Mouse (Mus musculus) intestine, postnatal 0 days (tissue): Measurements from ENCODE around the gene Esrrg. TPM values are rescaled to one million over a fixed set of nuclear protein-coding genes. Genes with fewer than 3 reads are reported as not detected.

Experiments used
- ATAC-seq: fragments of 200-750 bp; cut with Nextera tagmentation; 2 replicates; pipeline ENCODE4 v1.8.0; 2017; ENCODE audit warnings: mild to moderate bottlenecking, moderate TSS enrichment, moderate library complexity
- H3K27ac ChIP-seq: fragments of 300-500 bp; sonication (generic); 2 replicates; pipeline ENCODE4 v1.5.1; 2014; ENCODE audit warnings: mild to moderate bottlenecking, low read depth, low read length, moderate library complexity
- H3K27me3 ChIP-seq: fragments of 300-500 bp; sonication (generic); replicated peaks from 2 replicates; pipeline ENCODE4 v1.6.1; 2014; ENCODE audit warnings: low read length, mixed read lengths; ENCODE audit not compliant: control insufficient read depth, insufficient read depth
- H3K36me3 ChIP-seq: fragments of 300-500 bp; sonication (generic); 2 replicates; pipeline ENCODE4 v1.6.1; 2014; ENCODE audit warnings: mild to moderate bottlenecking, moderate library complexity; ENCODE audit not compliant: control insufficient read depth, insufficient read depth
- H3K4me1 ChIP-seq: fragments of 300-500 bp; sonication (generic); replicated peaks from 2 replicates; pipeline ENCODE4 v1.6.1; 2014; ENCODE audit warnings: antibody characterized with exemption, low read length, mixed read lengths; ENCODE audit not compliant: control insufficient read depth, insufficient read depth
- H3K4me2 ChIP-seq: fragments of 300-500 bp; sonication (generic); replicated peaks from 2 replicates; pipeline ENCODE4 v1.6.1; 2014; ENCODE audit warnings: low read depth, mild to moderate bottlenecking, moderate library complexity
- H3K4me3 ChIP-seq: fragments of 300-500 bp; sonication (generic); 2 replicates; pipeline ENCODE4 v1.5.1; 2014; ENCODE audit warnings: low read depth, low read length
- H3K9ac ChIP-seq: fragments of 300-500 bp; sonication (generic); 2 replicates; pipeline ENCODE4 v1.6.1; 2014; ENCODE audit warnings: mild to moderate bottlenecking, low read depth, low read length
- H3K9me3 ChIP-seq: fragments of 300-500 bp; sonication (generic); 2 replicates; pipeline ENCODE4 v1.6.1; 2016; ENCODE audit warnings: mixed run types; ENCODE audit not compliant: control insufficient read depth
- CTCF ChIP-seq: sonication (generic); IDR thresholded peaks from 2 replicates; pipeline ENCODE4 v1.5.1; 2016; ENCODE audit warnings: low read depth, mild to moderate bottlenecking, control low read depth, antibody characterized with exemption, moderate library complexity
- WGBS: fragments of 180-500 bp; shearing (Covaris S2); extraction: QIAGEN DNeasy Blood & Tissue Kit; methylation state at CpG from one replicate; pipeline ENCODE4 v1.1.7; 2014; 5-methylcytosine and 5-hydroxymethylcytosine counted together
- polyA plus RNA-seq: library from polyadenylated mRNA; unstranded; fragments of >200 nt; fragmentation: Nextera tagmentation; extraction: Ambion mirVana; gene quantifications from 2 replicates; pipeline ENCODE4 v1.2.1, GENCODE M21; 2015

The Esrrg gene
- polyA plus RNA-seq, 1 experiment from 2014 or later = 1.2 TPM

DNA sequence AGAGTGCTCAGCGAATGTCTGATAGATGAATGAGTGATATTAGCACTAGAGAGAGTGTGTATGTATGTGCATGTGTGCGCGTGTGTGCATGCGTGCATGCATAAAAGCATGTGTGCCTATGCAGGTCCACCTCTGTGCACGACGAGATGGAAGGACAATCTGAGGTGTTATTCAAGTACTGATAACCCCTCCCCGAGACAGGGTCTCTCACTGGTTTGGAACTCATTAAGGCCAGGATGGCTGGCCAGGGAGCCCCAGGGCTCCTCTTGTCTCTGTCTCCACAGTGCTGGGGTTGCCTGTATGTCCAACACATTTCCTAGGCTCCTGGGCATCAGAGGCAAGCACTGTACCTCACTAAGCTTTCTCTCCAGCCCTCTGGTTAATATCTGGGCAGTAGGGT lies 128.7 kb downstream of the Esrrg start:
- H3K27me3 ChIP-seq = no peaks in the 10 kb centered on the region
- no peaks in the 10 kb centered on the region for H3K36me3 ChIP-seq
- ATAC-seq = no peak
- H3K4me3 ChIP-seq = no peak overlapping the region
- no peak overlapping the region for H3K4me2 ChIP-seq
- 89% methylated on average over 7 of the region's 7 CpGs for WGBS
- no peak overlapping the region for H3K9ac ChIP-seq
- H3K4me1 ChIP-seq = no peaks in the 10 kb centered on the region
- TF ChIP-seq CTCF = no peak
- no peaks in the 10 kb centered on the region for H3K9me3 ChIP-seq
- H3K27ac ChIP-seq = no peak overlapping the region

DNA sequence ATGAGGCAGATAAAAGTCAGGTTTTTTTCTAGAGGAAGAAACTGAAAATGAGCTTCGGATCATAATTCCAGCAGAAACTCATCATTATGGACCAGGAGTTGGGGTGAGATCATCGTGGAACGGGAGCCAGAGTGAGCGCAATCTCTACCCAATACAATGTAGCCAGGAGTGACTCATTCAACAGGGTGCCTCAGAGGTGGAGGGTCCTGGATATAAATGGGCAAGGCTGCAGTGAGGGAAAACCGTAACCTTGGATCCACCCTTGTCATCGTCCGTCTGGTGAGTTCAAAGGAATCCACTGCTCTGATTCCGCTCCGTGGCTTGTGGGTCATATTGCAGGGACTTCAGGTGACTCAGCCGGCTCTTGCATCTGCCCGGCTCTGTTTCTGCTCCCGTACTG lies 131.9 kb downstream of the Esrrg start:
- Histone ChIP-seq H3K4me3 (no peak overlapping the region), H3K4me1 (no peaks in the 10 kb centered on the region), H3K9me3 (0 out of 2 replicates have a peak, but pooled peaks cover 1% of the 10 kb centered on the region), H3K27me3 (no peaks in the 10 kb centered on the region), H3K36me3 (no peaks in the 10 kb centered on the region), H3K4me2 (no peak overlapping the region), H3K27ac (no peak overlapping the region), H3K9ac (no peak overlapping the region)
- WGBS = 56% methylated on average over 12 of the region's 12 CpGs
- no peak for TF ChIP-seq CTCF
- ATAC-seq = no peak

DNA sequence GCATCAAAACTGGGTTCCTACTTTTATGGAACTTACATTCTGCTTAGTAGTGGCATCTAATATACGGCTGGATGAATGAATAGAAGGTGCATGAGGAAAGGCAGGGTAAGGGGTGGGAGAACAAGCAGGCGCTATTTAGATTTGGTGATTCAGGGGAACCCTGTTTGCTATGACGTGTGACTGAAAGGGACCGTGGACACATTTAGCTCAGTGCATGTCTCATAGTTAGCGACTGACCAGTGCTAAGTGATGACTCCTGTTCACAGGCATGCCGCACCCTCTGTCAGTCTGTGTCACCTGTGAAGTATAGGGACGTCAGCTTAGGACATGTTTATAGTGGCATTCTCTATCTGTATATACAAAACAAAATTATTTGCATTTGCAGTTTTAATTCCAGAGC lies 132.7 kb downstream of the Esrrg start:
- no peak for TF ChIP-seq CTCF
- Histone ChIP-seq H3K9me3 (0 out of 2 replicates have a peak, but pooled peaks cover 3% of the 10 kb centered on the region), H3K36me3 (no peaks in the 10 kb centered on the region), H3K9ac (no peak overlapping the region), H3K27ac (no peak overlapping the region), H3K4me1 (no peaks in the 10 kb centered on the region), H3K4me3 (no peak overlapping the region), H3K27me3 (no peaks in the 10 kb centered on the region), H3K4me2 (no peak overlapping the region)
- no peak for ATAC-seq
- 90% methylated on average over 7 of the region's 7 CpGs for WGBS

DNA sequence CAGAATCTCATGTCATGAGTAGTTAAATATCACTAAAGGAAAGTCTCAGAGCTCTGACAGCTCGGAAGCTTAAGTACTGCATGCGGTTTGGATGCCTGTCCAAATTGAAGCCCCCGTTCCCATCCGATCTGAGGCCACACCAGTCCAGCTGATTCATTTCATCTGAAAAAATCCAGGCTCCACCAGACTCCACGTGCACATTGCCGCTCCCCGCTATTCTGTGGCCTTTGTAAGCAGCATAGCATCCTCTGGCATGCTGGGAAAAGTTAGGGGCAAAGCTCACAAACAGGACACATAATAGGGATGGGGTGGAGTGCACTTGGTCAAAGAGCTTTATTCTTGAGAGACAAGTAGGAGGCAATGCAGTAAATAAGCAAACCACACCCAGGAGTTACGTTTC lies 133.5 kb downstream of the Esrrg start:
- Histone ChIP-seq H3K27ac (no peak overlapping the region), H3K4me1 (no peaks in the 10 kb centered on the region), H3K4me2 (no peak overlapping the region), H3K36me3 (no peaks in the 10 kb centered on the region), H3K27me3 (no peaks in the 10 kb centered on the region), H3K4me3 (no peak overlapping the region), H3K9ac (no peak overlapping the region), H3K9me3 (0 out of 2 replicates have a peak, but pooled peaks cover 3% of the 10 kb centered on the region)
- no peak for TF ChIP-seq CTCF
- ATAC-seq = no peak
- WGBS = 60% methylated on average over 8 of the region's 8 CpGs

DNA sequence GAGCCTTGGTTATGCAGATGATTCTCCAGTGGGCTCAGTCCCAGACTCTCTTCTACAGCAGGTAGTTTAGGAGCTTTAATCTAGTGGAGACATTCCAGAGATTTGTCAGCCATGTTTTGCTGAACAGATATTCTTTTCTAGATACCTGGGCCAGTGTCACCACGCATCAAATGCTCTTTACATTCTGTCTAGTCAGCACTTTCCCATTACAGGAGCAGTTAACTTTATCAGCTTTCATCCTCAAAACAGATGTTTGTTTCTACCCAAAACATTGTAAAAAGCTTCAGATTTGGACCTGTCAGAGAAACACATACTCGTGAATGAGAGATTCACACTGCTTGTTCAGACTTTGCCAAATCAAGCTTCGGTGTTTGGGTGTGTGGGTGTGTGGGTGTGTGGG lies 140.7 kb downstream of the Esrrg start:
- 91% methylated on average over 3 of the region's 3 CpGs for WGBS
- ATAC-seq = no peak
- TF ChIP-seq CTCF = no peak

DNA sequence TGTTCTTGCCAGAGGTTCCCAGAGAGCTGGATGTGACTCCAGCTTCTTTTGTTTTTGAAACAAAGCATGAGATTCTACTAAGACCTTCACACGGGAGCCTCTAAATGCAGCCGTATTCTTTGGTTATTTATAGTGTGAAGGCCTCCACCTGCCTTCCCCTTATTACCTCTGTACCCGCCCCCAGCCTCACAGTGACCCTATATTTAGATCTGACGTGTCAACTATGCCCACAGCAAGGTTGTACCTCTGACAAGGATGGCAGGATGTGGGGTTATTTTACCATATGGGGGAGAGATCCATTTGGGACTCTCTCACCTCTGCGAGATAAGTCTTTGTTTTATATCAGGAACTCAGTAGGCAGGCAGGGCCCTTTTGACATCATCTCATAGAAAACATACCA lies 141.3 kb downstream of the Esrrg start:
- TF ChIP-seq CTCF = no peak
- Histone ChIP-seq H3K4me2 (no peak overlapping the region), H3K9ac (no peak overlapping the region), H3K9me3 (0 out of 2 replicates have a peak, but pooled peaks cover 3% of the 10 kb centered on the region), H3K27me3 (no peaks in the 10 kb centered on the region), H3K4me3 (no peak overlapping the region), H3K36me3 (no peaks in the 10 kb centered on the region), H3K4me1 (no peaks in the 10 kb centered on the region), H3K27ac (no peak overlapping the region)
- no peak for ATAC-seq
- WGBS = 70% methylated on average over 5 of the region's 5 CpGs

More for the DNA sequence above, 140.7 kb downstream of the Esrrg start:
- no peak overlapping the region for H3K9ac ChIP-seq
- 0 out of 2 replicates have a peak, but pooled peaks cover 3% of the 10 kb centered on the region for H3K9me3 ChIP-seq
- no peak overlapping the region for H3K4me2 ChIP-seq
- H3K36me3 ChIP-seq = no peaks in the 10 kb centered on the region
- no peaks in the 10 kb centered on the region for H3K27me3 ChIP-seq
- H3K4me1 ChIP-seq = no peaks in the 10 kb centered on the region
- no peak overlapping the region for H3K4me3 ChIP-seq
- no peak overlapping the region for H3K27ac ChIP-seq

DNA sequence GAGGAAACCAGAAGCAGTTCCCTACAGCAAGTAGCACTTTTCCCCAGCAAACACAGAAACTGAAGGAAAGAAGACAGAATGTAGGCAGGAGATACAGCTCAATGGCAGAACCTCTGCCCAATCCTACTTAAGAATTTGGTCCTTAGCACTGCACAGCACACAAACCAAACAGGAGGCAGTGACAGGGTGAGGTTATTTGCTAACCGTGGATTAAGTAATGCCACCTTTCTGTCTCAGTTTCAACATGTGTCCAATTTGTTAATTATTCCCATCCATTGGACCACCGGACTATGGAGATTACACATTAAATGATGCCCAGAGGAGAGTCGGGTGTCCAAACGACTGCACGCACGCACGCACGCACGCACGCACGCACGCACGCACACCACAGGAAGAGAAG lies 146.9 kb downstream of the Esrrg start:
- Histone ChIP-seq H3K36me3 (no peaks in the 10 kb centered on the region), H3K4me3 (no peak overlapping the region), H3K4me1 (no peaks in the 10 kb centered on the region), H3K27ac (no peak overlapping the region), H3K4me2 (no peak overlapping the region), H3K27me3 (no peaks in the 10 kb centered on the region), H3K9me3 (no peaks in the 10 kb centered on the region), H3K9ac (no peak overlapping the region)
- no peak for ATAC-seq
- WGBS = 98% methylated on average over 13 of the region's 13 CpGs
- no peak for TF ChIP-seq CTCF
